Mouse (Mus musculus) heart, postnatal 0 days (tissue): ENCODE measurements around the gene Olfr48. TPM values are rescaled to one million over a fixed set of nuclear protein-coding genes. Genes with fewer than 3 reads are reported as not detected.

Source experiments
- ATAC-seq: fragments of 200-750 bp; cut with Nextera tagmentation; 2 replicates; pipeline ENCODE4 v1.8.0; 2017; ENCODE audit warnings: low read depth, moderate number of reproducible peaks, moderate library complexity; ENCODE audit not compliant: insufficient read depth
- DNase-seq: peaks from one replicate; pipeline ENCODE4 v3.0.0-alpha.2; 2016; ENCODE audit warnings: low spot score
- H3K27ac ChIP-seq: fragments of 300-500 bp; sonication (generic); 2 replicates; pipeline ENCODE4 v1.5.1; 2014; ENCODE audit warnings: low read depth, mild to moderate bottlenecking
- H3K27me3 ChIP-seq: fragments of 300-500 bp; sonication (generic); 2 replicates; pipeline ENCODE4 v1.6.1; 2014; ENCODE audit warnings: low read length, mixed read lengths; ENCODE audit not compliant: control insufficient read depth, insufficient read depth
- H3K36me3 ChIP-seq: fragments of 300-500 bp; sonication (generic); replicated peaks from 2 replicates; pipeline ENCODE4 v1.6.1; 2014; ENCODE audit warnings: low read length, mixed read lengths; ENCODE audit not compliant: control insufficient read depth, insufficient read depth
- H3K4me1 ChIP-seq: fragments of 300-500 bp; sonication (generic); 2 replicates; pipeline ENCODE4 v1.6.1; 2014; ENCODE audit warnings: antibody characterized with exemption; ENCODE audit not compliant: control insufficient read depth, insufficient read depth
- H3K4me2 ChIP-seq: fragments of 300-500 bp; sonication (generic); 2 replicates; pipeline ENCODE4 v1.6.1; 2014; ENCODE audit warnings: low read depth, mild to moderate bottlenecking, low read length, moderate library complexity
- H3K4me3 ChIP-seq: fragments of 300-500 bp; sonication (generic); 2 replicates; pipeline ENCODE4 v1.5.1; 2014; ENCODE audit warnings: low read depth, low read length
- H3K9ac ChIP-seq: fragments of 300-500 bp; sonication (generic); replicated peaks from 2 replicates; pipeline ENCODE4 v1.6.1; 2014; ENCODE audit warnings: low read depth, low read length, mixed read lengths
- H3K9me3 ChIP-seq: fragments of 300-500 bp; sonication (generic); replicated peaks from 2 replicates; pipeline ENCODE4 v1.6.1; 2016; ENCODE audit warnings: low read length; ENCODE audit not compliant: control insufficient read depth
- CTCF ChIP-seq: IDR thresholded peaks from 2 replicates; pipeline ENCODE4 v1.5.1; 2016; ENCODE audit warnings: antibody characterized with exemption, control low read depth, low read depth
- EP300 ChIP-seq: IDR thresholded peaks from 2 replicates; pipeline ENCODE4 v1.6.1; 2016; ENCODE audit warnings: antibody characterized with exemption, low read depth
- WGBS: fragments of 180-500 bp; shearing (Covaris S2); extraction: QIAGEN DNeasy Blood & Tissue Kit; methylation state at CpG from one replicate; pipeline ENCODE4 v1.1.7; 2014; 5-methylcytosine and 5-hydroxymethylcytosine counted together
- polyA plus RNA-seq: library from polyadenylated mRNA; unstranded; fragments of >200 nt; fragmentation: Nextera tagmentation; extraction: Ambion mirVana; gene quantifications from 2 replicates; pipeline ENCODE4 v1.2.1, GENCODE M21; 2015
- total RNA-seq: library from RNA; depleted of rRNA; stranded (reverse); fragments of >200 nt; gene quantifications from 2 replicates; pipeline ENCODE4 v1.2.3, GENCODE M21; 2014; ENCODE audit warnings: low replicate concordance; rRNA removed

The Olfr48 gene
- total and polyA plus RNA-seq, 2 experiments from 2014 or later, result not detected

DNA sequence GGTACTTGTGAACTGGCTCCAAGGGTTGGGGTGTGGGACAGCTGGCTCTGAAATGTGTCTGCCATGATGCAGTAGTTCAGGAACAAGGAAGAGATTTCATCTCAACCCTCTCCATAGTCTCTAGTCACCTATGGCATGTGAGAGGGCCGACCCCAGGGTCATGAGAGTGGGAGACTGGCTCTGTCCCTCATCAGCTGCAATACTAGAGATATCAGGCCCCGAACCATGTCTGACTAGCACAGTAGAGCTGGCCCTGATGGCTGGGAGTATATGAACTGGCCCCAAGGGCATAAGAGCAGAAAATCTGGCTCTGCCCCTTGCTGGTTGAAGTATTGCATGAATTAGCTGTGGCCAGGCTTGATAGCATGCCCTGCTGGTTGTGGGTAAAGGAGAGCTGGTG, 37.3 kb downstream of the Olfr48 start:
- Histone ChIP-seq H3K9ac (no peak overlapping the region), H3K9me3 (no peaks in the 10 kb centered on the region), H3K4me2 (no peak overlapping the region), H3K4me3 (no peak overlapping the region), H3K4me1 (no peaks in the 10 kb centered on the region), H3K27ac (no peak overlapping the region), H3K36me3 (no peaks in the 10 kb centered on the region), H3K27me3 (no peaks in the 10 kb centered on the region)
- TF ChIP-seq EP300 (no peak), CTCF (no peak)
- no peak for ATAC-seq
- 56% methylated on average over 2 of the region's 2 CpGs for WGBS
- DNase-seq, result no peak

GRCm38 (mm10) chr2:89799583-89799982, 48.4 kb downstream of the Olfr48 start:
- H3K4me3 ChIP-seq, result no peak overlapping the region
- no peaks in the 10 kb centered on the region for H3K36me3 ChIP-seq
- no peak overlapping the region for H3K4me2 ChIP-seq
- no peak overlapping the region for H3K9ac ChIP-seq
- ATAC-seq, result no peak
- H3K27me3 ChIP-seq, result no peaks in the 10 kb centered on the region
- no peak for DNase-seq
- no peak overlapping the region for H3K27ac ChIP-seq
- TF ChIP-seq CTCF (no peak), EP300 (no peak)
- WGBS, result 85% methylated on average over 3 of the region's 3 CpGs
- H3K4me1 ChIP-seq, result no peaks in the 10 kb centered on the region
- no peaks in the 10 kb centered on the region for H3K9me3 ChIP-seq

- no peak for TF ChIP-seq EP300
- TF ChIP-seq CTCF, result no peak
- Histone ChIP-seq H3K4me2 (no peak within 1 kb of the TSS), H3K9ac (no peak within 1 kb of the TSS), H3K36me3 (no peaks in the 10 kb centered on the region), H3K27ac (no peak within 1 kb of the TSS), H3K4me1 (no peaks in the 10 kb centered on the region), H3K9me3 (no peaks in the 10 kb centered on the region), H3K4me3 (no peak within 1 kb of the TSS), H3K27me3 (no peaks in the 10 kb centered on the region)
- DNase-seq (no peak), ATAC-seq (no peak)
Measured at GRCm38 (mm10) chr2:89793519-89793918, 54.5 kb downstream of the Olfr48 start, which contains the start of gene Olfr1254. Gene Olfr1254, minus strand, starts transcription at chr2:89793619.

Other genes starting within 250 kb of the Olfr48 start
- not detected in 2 replicates for gene Olfr1247, start 234.1 kb downstream of the Olfr48 start, total RNA-seq
- not detected in 2 replicates for gene Olfr1247, start 234.1 kb downstream of the Olfr48 start, polyA plus RNA-seq
- gene Olfr1248, start 230.0 kb downstream of the Olfr48 start, total RNA-seq, result not detected in 2 replicates
- gene Olfr1248, start 230.0 kb downstream of the Olfr48 start, polyA plus RNA-seq, result not detected in 2 replicates
- not detected in 2 replicates for gene Olfr1249, start 213.2 kb downstream of the Olfr48 start, total RNA-seq
- not detected in 2 replicates for gene Olfr1249, start 213.2 kb downstream of the Olfr48 start, polyA plus RNA-seq
- gene Olfr1250, start 186.7 kb downstream of the Olfr48 start, total RNA-seq, result not detected in 2 replicates
- not detected in 2 replicates for gene Olfr1250, start 186.7 kb downstream of the Olfr48 start, polyA plus RNA-seq
- not detected in 2 replicates for gene Olfr1251, start 176.3 kb downstream of the Olfr48 start, total RNA-seq
- not detected in 2 replicates for gene Olfr1251, start 176.3 kb downstream of the Olfr48 start, polyA plus RNA-seq
- not detected in 2 replicates for gene Olfr1252, start 123.2 kb downstream of the Olfr48 start, total RNA-seq
- gene Olfr1252, start 123.2 kb downstream of the Olfr48 start, polyA plus RNA-seq, result not detected in 2 replicates
- gene Olfr1253, start 91.1 kb downstream of the Olfr48 start, total RNA-seq, result not detected in 2 replicates
- not detected in 2 replicates for gene Olfr1253, start 91.1 kb downstream of the Olfr48 start, polyA plus RNA-seq
- gene Olfr1254, start 54.6 kb downstream of the Olfr48 start, total RNA-seq, result not detected in 2 replicates
- not detected in 2 replicates for gene Olfr1254, start 54.6 kb downstream of the Olfr48 start, polyA plus RNA-seq
- gene Olfr1255, start 36.2 kb downstream of the Olfr48 start, total RNA-seq, result not detected in 2 replicates
- not detected in 2 replicates for gene Olfr1255, start 36.2 kb downstream of the Olfr48 start, polyA plus RNA-seq
- not detected in 2 replicates for gene Olfr1256, start 6.7 kb downstream of the Olfr48 start, total RNA-seq
- gene Olfr1256, start 6.7 kb downstream of the Olfr48 start, polyA plus RNA-seq, result not detected in 2 replicates
- not detected in 2 replicates for gene Olfr1257, start 30.2 kb upstream of the Olfr48 start, total RNA-seq
- gene Olfr1257, start 30.2 kb upstream of the Olfr48 start, polyA plus RNA-seq, result not detected in 2 replicates
- gene Olfr1258, start 79.1 kb upstream of the Olfr48 start, total RNA-seq, result not detected in 2 replicates
- gene Olfr1258, start 79.1 kb upstream of the Olfr48 start, polyA plus RNA-seq, result not detected in 2 replicates
- gene Olfr1259, start 100.5 kb upstream of the Olfr48 start, total RNA-seq, result not detected in 2 replicates
- not detected in 2 replicates for gene Olfr1259, start 100.5 kb upstream of the Olfr48 start, polyA plus RNA-seq
- gene Olfr1260, start 126.1 kb upstream of the Olfr48 start, total RNA-seq, result not detected in 2 replicates
- gene Olfr1260, start 126.1 kb upstream of the Olfr48 start, polyA plus RNA-seq, result not detected in 2 replicates
- gene Olfr1261, start 143.0 kb upstream of the Olfr48 start, total RNA-seq, result not detected in 2 replicates
- gene Olfr1261, start 143.0 kb upstream of the Olfr48 start, polyA plus RNA-seq, result not detected in 2 replicates
- not detected in 2 replicates for gene Olfr1262, start 151.9 kb upstream of the Olfr48 start, total RNA-seq
- not detected in 2 replicates for gene Olfr1262, start 151.9 kb upstream of the Olfr48 start, polyA plus RNA-seq
- gene Olfr1263, start 163.9 kb upstream of the Olfr48 start, total RNA-seq, result not detected in 2 replicates
- not detected in 2 replicates for gene Olfr1263, start 163.9 kb upstream of the Olfr48 start, polyA plus RNA-seq
- not detected in 2 replicates for gene Olfr1264, start 177.4 kb upstream of the Olfr48 start, total RNA-seq
- gene Olfr1264, start 177.4 kb upstream of the Olfr48 start, polyA plus RNA-seq, result not detected in 2 replicates
- not detected in 2 replicates for gene Olfr1265, start 187.1 kb upstream of the Olfr48 start, total RNA-seq
- not detected in 2 replicates for gene Olfr1265, start 187.1 kb upstream of the Olfr48 start, polyA plus RNA-seq
- gene Olfr140, start 215.4 kb upstream of the Olfr48 start, total RNA-seq, result not detected in 2 replicates
- not detected in 2 replicates for gene Olfr140, start 215.4 kb upstream of the Olfr48 start, polyA plus RNA-seq